Mouse (Mus musculus): ENCODE measurements around the gene Slc12a6. TPM values are rescaled to one million over a fixed set of nuclear protein-coding genes. Genes with fewer than 3 reads are reported as not detected.

Gene Slc12a6
- polyA plus RNA-seq, 1 experiment from 2014 or later, result 9.3 TPM

DNA sequence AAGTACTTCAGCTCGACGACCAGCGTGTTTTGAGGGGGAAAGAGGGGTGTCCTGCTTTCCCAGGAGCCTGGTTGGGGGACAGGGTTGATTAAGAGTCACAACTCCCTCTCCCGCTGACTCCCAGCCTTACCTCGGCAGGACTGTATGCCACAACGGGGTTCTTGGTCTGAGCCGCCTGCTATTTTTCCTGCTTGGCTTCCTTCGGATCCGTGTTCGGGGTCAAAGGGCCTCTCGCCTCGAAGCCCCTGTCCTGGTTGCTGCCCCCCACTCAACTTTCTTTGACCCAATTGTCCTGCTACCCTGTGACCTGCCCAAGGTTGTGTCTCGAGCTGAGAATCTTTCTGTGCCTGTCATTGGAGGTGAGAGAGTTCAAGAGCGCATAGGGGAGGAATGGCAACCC, 23.8 kb upstream of the Slc12a6 start:
- H3K27me3 ChIP-seq, result no peaks in the 10 kb centered on the region
- 72% methylated on average over 14 of the region's 14 CpGs for WGBS
- H3K36me3 ChIP-seq, result no peaks in the 10 kb centered on the region
- no peak overlapping the region for H3K4me2 ChIP-seq
- peaks cover 27% of the 10 kb centered on the region for H3K4me1 ChIP-seq
- no peak for ATAC-seq (ENCODE audit: borderline replicate concordance, extremely low read depth, low FRiP score, low TSS enrichment)
- H3K27ac ChIP-seq, result no peak overlapping the region
- H3K9ac ChIP-seq, result no peak overlapping the region
- H3K4me3 ChIP-seq, result no peak overlapping the region
- no peaks in the 10 kb centered on the region for H3K9me3 ChIP-seq

DNA sequence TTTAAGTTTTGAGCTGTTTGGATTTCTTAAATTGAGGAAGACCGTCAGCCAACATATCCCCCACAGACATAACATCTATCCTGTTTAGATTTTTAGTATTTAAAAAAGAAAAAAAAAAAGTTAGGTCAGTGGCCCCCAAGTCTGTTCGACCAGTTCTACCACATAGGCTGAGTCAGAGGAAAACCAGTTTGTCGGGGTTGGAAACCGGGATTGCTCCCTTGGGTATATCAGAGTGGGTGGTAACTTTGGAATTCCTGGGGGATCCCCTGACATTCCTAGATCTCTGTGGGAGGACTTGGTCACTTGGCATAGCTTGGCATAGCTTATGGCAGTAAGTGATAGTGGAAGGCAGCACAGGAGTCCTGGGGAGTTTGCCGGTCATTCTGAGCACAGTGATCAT, 20.3 kb upstream of the Slc12a6 start:
- Histone ChIP-seq H3K27me3 (no peaks in the 10 kb centered on the region), H3K4me2 (no peak overlapping the region), H3K9ac (no peak overlapping the region), H3K4me1 (peaks cover 19% of the 10 kb centered on the region), H3K27ac (peak overlapping the region; percentile 51; the same call in 1 of the 2 replicates), H3K4me3 (no peak overlapping the region), H3K36me3 (no peaks in the 10 kb centered on the region), H3K9me3 (no peaks in the 10 kb centered on the region)
- 52% methylated on average over 5 of the region's 5 CpGs for WGBS
- ATAC-seq (ENCODE audit: borderline replicate concordance, extremely low read depth, low FRiP score, low TSS enrichment), result 0 out of 2 replicates have a peak, but pooled peaks have one; percentile 21

DNA sequence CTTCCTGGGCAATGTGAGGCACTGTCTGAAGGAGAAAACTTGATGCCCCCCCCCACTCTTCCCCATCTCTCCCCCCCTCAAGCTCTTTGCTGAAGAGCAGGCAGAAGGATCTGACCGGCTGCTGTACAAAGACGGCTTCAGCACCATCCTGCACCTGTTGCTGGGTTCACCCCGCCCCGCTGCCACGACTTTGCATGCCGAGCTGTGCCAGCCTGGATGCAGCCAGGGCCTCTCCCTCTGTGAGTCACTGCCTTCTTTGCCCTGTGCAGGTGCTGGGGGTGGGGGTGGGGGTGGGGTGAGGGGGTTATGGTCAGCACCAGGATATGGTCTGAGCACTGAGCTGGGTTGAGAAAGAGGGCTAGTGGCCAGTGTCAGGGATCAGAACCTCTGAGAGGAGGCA, 19.4 kb upstream of the Slc12a6 start:
- H3K4me3 ChIP-seq, result no peak overlapping the region
- H3K27me3 ChIP-seq, result no peaks in the 10 kb centered on the region
- H3K27ac ChIP-seq, result peak overlapping the region; percentile 51; the same call in 1 of the 2 replicates
- WGBS, result 49% methylated on average over 6 of the region's 6 CpGs
- H3K9me3 ChIP-seq, result no peaks in the 10 kb centered on the region
- H3K36me3 ChIP-seq, result no peaks in the 10 kb centered on the region
- no peak overlapping the region for H3K9ac ChIP-seq
- peaks cover 11% of the 10 kb centered on the region for H3K4me1 ChIP-seq
- ATAC-seq (ENCODE audit: borderline replicate concordance, extremely low read depth, low FRiP score, low TSS enrichment), result 0 out of 2 replicates have a peak, but pooled peaks have one; percentile 15
- H3K4me2 ChIP-seq, result no peak overlapping the region

GRCm38 (mm10) chr2:112247323-112247722, 18.3 kb upstream of the Slc12a6 start:
- H3K27ac ChIP-seq, result no peak overlapping the region
- peaks cover 10% of the 10 kb centered on the region; the same call in 1 of the 2 replicates for H3K4me1 ChIP-seq
- no peak overlapping the region for H3K9ac ChIP-seq
- WGBS, result 79% methylated on average over 10 of the region's 10 CpGs
- no peaks in the 10 kb centered on the region for H3K27me3 ChIP-seq
- no peak for ATAC-seq (ENCODE audit: borderline replicate concordance, extremely low read depth, low FRiP score, low TSS enrichment)
- no peak overlapping the region for H3K4me3 ChIP-seq
- no peak overlapping the region for H3K4me2 ChIP-seq
- no peaks in the 10 kb centered on the region for H3K36me3 ChIP-seq
- H3K9me3 ChIP-seq, result no peaks in the 10 kb centered on the region

DNA sequence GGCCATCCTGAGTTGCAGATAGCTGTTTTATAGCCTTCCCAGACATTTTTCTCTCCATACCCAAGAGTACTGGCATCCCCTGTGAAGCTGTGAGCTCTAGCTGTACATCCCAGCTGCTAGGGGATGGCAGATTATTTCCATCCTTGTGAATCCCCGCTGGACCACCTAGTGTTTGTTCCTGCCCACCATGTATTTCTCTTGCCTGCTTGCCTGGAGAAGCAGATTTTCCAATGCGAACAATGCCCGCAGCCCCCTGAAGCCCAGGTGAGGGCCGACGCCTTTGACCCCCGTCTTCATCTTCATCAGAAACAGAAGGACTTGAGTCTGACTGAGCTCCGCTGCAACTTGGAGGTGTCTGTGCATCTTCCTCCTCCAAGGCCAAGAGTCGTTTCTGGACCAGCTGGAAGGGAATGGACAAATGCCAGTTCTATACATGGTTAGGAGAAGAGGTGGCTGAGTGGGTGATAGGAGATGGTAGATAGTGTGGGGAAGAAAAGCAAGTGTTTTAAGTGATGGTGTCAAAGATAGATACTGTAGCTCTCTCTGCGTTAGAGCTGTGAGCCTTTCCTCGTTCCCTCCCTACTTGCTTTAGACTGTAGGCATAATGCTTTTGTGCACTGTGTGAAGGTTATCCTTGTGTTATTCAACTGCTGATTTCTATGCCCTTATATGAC, 15.7 kb upstream of the Slc12a6 start:
- ATAC-seq (ENCODE audit: borderline replicate concordance, extremely low read depth, low FRiP score, low TSS enrichment), result no peak
- no peak overlapping the region for H3K9ac ChIP-seq
- no peak overlapping the region for H3K4me3 ChIP-seq
- H3K27ac ChIP-seq, result no peak overlapping the region
- 89% methylated on average over 10 of the region's 10 CpGs for WGBS
- no peaks in the 10 kb centered on the region for H3K9me3 ChIP-seq
- H3K4me2 ChIP-seq, result no peak overlapping the region
- H3K36me3 ChIP-seq, result no peaks in the 10 kb centered on the region
- no peaks in the 10 kb centered on the region for H3K27me3 ChIP-seq
- H3K4me1 ChIP-seq, result peaks cover 7% of the 10 kb centered on the region; the same call in 1 of the 2 replicates

DNA sequence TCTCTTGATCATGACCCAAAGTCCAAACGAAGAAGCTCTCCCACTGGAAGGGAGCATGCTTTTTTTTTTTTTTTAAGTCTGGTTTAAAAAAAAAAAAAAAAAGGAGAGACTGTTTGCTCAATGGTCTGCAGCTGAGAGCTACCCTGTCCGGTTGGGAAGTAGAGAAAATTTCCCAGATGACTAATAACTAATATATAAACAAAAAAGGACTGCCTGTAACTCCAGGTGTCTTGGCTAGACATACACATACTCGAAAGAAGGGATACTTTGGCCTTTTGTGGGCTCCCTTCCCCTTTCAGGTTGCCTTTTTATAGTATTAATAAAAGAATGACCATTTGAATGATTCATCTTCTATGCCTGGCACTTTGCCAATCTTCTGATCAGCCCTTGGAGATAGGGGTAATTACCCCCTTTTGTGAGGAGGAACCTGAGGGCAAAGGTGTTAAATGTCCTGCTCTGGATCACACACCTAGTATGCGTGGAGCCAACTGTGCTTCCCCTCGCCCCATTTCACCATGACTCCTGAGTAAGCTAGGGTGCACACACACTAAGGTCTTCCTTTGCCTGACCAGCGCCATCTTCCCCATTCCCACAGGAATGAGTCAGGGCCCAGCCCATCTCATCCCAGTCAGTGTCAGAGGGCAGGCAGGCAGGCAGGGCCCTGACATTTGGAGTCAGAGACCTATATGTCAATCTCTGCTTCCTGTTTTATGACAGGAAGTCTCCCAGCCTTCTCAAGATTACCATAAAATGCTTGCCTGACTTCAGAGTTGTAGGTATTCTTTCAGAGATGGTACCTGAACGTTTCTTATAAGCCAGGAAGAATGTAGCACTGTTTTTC, 10.7 kb upstream of the Slc12a6 start:
- no peak for ATAC-seq (ENCODE audit: borderline replicate concordance, extremely low read depth, low FRiP score, low TSS enrichment)
- WGBS, result 47% methylated on average over 7 of the region's 7 CpGs

DNA sequence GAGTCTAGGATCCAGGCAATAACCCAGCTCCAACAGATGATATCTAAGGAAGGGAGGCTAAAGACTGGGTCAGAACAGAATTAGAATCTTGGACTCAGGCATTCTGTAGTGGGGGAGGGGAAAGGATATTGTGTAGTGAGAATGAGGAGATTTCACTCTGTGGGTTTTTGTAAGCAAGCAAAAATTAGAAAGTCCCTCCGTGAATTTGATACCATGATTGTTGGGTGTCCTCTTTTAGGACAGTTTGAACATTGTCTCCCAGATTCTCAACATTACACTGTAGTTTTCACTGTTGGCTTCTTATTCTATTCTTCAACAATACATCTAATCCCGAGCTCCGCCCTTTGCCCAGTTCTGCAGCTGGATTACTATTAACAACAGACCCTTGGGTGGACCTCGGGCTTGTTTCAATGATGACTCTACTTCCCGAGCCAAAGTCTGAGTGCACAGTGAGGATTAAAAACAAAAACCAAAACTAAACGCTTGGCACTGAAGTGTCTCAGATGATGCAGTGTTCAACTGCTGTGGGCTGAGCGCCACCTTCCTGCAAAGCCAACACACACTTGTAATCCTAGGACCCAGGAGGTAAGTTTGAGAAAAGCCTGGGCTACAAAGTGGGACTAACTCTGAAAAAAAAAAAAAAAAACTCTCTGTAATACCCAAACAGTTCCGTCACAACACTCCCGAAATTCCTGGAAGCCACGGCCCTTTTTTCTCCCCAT, 6.2 kb upstream of the Slc12a6 start, which contains the start of gene Nutm1:
Gene Nutm1, minus strand, starts transcription at position 51 of the 722 bp plus-strand sequence.
- H3K4me1 ChIP-seq, result peaks cover 7% of the 10 kb centered on the region
- H3K4me2 ChIP-seq, result no peak within 1 kb of the TSS
- H3K9me3 ChIP-seq, result no peaks in the 10 kb centered on the region
- 69% methylated on average over 10 of the region's 10 CpGs for WGBS
- H3K4me3 ChIP-seq, result no peak within 1 kb of the TSS
- no peaks in the 10 kb centered on the region for H3K36me3 ChIP-seq
- H3K27ac ChIP-seq, result no peak within 1 kb of the TSS
- no peak within 1 kb of the TSS for H3K9ac ChIP-seq
- no peak for ATAC-seq (ENCODE audit: borderline replicate concordance, extremely low read depth, low FRiP score, low TSS enrichment)
- no peaks in the 10 kb centered on the region for H3K27me3 ChIP-seq

More for the DNA sequence above, 10.7 kb upstream of the Slc12a6 start:
- Histone ChIP-seq H3K4me1 (no peaks in the 10 kb centered on the region), H3K9ac (no peak overlapping the region), H3K4me3 (no peak overlapping the region), H3K36me3 (no peaks in the 10 kb centered on the region), H3K9me3 (no peaks in the 10 kb centered on the region), H3K27me3 (no peaks in the 10 kb centered on the region), H3K27ac (no peak overlapping the region), H3K4me2 (no peak overlapping the region)

DNA sequence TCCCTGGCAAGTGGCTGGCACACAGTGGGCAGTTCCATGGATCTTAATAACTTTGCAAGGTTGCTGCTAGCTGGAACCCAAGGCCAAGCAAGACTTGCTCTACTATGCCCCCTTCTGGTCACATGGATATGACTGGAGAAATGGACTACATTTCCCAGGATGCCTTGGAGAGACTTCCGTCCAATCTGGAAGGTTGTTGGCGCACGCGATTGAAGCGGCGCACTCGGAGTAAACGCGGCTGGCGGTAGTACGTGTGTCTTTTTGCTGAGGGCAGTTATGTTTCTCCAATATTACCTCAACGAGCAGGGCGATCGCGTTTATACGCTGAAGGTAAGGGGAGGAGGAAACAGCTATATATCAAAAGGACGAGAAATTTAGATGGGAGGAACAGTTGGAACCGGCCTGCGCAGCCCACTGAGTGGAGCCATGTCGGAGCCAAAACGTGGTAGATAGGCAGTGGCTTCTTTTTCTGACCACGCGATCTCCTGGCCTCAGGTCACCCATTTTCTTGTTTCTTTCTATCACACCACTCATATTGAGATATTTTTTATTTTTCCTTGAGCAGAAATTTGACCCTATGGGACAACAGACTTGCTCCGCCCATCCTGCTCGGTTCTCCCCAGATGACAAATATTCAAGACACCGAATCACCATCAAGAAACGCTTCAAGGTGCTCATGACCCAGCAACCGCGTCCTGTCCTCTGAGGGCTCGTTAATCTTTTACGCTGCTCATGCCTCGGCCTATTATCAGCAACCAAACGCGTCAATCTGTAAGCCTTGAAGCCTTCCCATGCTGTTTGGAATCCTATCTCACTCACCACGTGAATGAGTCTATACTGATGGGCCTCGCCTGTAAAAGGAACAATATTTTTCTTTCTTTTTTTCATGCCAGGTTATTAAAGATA, 3.6 kb upstream of the Slc12a6 start, which contains the start of gene Nop10:
Gene Nop10, plus strand, starts transcription at position 179 of the 906 bp plus-strand sequence.
- Histone ChIP-seq H3K9ac (peak within 1 kb of the TSS; percentile 59), H3K9me3 (no peaks in the 10 kb centered on the region), H3K4me1 (peaks cover 22% of the 10 kb centered on the region), H3K4me2 (peak within 1 kb of the TSS; percentile 65), H3K4me3 (peak within 1 kb of the TSS; percentile 62), H3K27ac (peak within 1 kb of the TSS; percentile 62), H3K36me3 (no peaks in the 10 kb centered on the region), H3K27me3 (no peaks in the 10 kb centered on the region)
- under 1% methylated on average over 36 of the region's 36 CpGs for WGBS
- ATAC-seq (ENCODE audit: borderline replicate concordance, extremely low read depth, low FRiP score, low TSS enrichment), result peak; percentile 62; the same call in 1 of the 2 replicates

DNA sequence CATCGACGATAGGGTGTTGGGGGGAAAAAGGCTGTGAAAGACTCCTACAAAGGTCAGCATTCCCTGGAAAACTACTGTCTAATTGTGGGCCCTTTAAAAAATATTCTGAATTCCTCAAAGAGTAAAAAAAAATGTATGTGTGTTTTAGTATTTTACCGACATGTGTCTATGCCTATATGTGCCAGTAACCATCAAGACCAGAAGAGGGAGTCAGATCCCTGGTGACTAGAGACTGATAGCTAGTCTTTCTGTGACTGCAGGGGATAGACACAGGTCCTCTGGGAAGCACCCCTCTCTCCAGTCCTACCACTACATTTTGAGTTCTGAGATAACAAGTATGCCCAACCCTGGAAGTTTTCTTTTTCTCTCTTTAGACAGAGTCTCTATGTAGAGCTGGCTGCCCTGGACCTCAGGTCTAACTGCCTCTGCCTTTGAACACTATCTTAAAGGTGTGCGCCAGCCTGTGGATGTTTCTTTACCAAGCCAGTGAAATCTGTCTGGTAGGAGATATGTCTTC, 2.8 kb upstream of the Slc12a6 start:
- H3K36me3 ChIP-seq, result no peaks in the 10 kb centered on the region
- H3K4me1 ChIP-seq, result peaks cover 23% of the 10 kb centered on the region
- H3K4me2 ChIP-seq, result peak overlapping the region; percentile 65
- H3K9me3 ChIP-seq, result no peaks in the 10 kb centered on the region
- peak overlapping the region; percentile 62 for H3K4me3 ChIP-seq
- no peaks in the 10 kb centered on the region for H3K27me3 ChIP-seq
- ATAC-seq (ENCODE audit: borderline replicate concordance, extremely low read depth, low FRiP score, low TSS enrichment), result no peak
- no peak overlapping the region for H3K27ac ChIP-seq
- peak overlapping the region; percentile 59; the same call in 1 of the 2 replicates for H3K9ac ChIP-seq
- 30% methylated on average over 4 of the region's 4 CpGs for WGBS

DNA sequence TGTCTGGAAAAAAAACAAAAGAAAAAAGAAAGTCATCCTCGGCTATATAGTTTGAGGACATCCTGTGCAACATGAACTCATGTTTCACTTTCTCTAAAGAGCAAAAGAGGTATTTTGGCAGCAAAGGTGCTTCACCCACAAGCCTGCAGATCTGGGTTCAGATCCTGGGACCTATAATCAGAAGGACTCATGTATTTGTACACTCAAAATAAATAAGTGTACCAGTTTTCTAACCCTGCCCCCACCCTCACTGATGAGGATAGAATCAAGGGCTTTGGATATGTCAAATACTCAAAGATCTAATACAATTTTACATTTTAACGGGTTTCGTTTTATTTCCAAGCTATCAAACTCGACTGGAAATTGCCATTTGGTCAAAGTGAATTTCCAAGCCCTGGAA, 1.3 kb upstream of the Slc12a6 start:
- Histone ChIP-seq H3K27ac (no peak overlapping the region), H3K4me2 (no peak overlapping the region), H3K9me3 (no peaks in the 10 kb centered on the region), H3K36me3 (no peaks in the 10 kb centered on the region), H3K27me3 (no peaks in the 10 kb centered on the region), H3K4me1 (peaks cover 23% of the 10 kb centered on the region), H3K9ac (no peak overlapping the region), H3K4me3 (no peak overlapping the region)
- 70% methylated on average over 4 of the region's 4 CpGs for WGBS
- ATAC-seq (ENCODE audit: borderline replicate concordance, extremely low read depth, low FRiP score, low TSS enrichment), result no peak

- Histone ChIP-seq H3K4me1 (peaks cover 23% of the 10 kb centered on the region), H3K4me3 (peak within 1 kb of the TSS; percentile 82), H3K36me3 (no peaks in the 10 kb centered on the region), H3K4me2 (peak within 1 kb of the TSS; percentile 91), H3K27me3 (no peaks in the 10 kb centered on the region), H3K27ac (peak within 1 kb of the TSS; percentile 84), H3K9me3 (no peaks in the 10 kb centered on the region), H3K9ac (peak within 1 kb of the TSS; percentile 66)
- ATAC-seq (ENCODE audit: borderline replicate concordance, extremely low read depth, low FRiP score, low TSS enrichment), result peak; percentile 13
- WGBS, result 2% methylated on average over 11 of the region's 11 CpGs
Observed at GRCm38 (mm10) chr2:112266242-112266592, 592 bp downstream of the Slc12a6 start, which contains the start of gene Gm21985. Gene Gm21985 (plus strand): TSS chr2:112266314.
